Mouse (Mus musculus): ENCODE results near the gene Ube2e3.

GRCm38 (mm10) chr2:78841494-78842224, 26.3 kb upstream of the Ube2e3 start:
- TF ChIP-seq POLR2A (IDR thresholded peaks at IDR 0.05; ENCODE audit: borderline replicate concordance, low read depth, low read length) (no peak), CTCF (IDR thresholded peaks at IDR 0.05; ENCODE audit: low read depth, low read length) (no peak)
